Mouse (Mus musculus) kidney, adult 2 months (tissue): ENCODE measurements around the gene Akap6.

ENCODE experiments used
- CTCF ChIP-seq: fragments of 200-500 bp; conservative IDR thresholded peaks from 2 replicates; pipeline ENCODE4 v1.5.1; 2011; ENCODE audit warnings: low read depth, mild to moderate bottlenecking, control low read depth, low read length, moderate library complexity, mixed read lengths; ENCODE audit not compliant: insufficient read depth, insufficient read length
- POLR2A ChIP-seq: fragments of 200-500 bp; IDR thresholded peaks from one replicate; pipeline ENCODE4 v1.6.1; 2011; ENCODE audit warnings: low read depth, low read length, control low read depth

DNA sequence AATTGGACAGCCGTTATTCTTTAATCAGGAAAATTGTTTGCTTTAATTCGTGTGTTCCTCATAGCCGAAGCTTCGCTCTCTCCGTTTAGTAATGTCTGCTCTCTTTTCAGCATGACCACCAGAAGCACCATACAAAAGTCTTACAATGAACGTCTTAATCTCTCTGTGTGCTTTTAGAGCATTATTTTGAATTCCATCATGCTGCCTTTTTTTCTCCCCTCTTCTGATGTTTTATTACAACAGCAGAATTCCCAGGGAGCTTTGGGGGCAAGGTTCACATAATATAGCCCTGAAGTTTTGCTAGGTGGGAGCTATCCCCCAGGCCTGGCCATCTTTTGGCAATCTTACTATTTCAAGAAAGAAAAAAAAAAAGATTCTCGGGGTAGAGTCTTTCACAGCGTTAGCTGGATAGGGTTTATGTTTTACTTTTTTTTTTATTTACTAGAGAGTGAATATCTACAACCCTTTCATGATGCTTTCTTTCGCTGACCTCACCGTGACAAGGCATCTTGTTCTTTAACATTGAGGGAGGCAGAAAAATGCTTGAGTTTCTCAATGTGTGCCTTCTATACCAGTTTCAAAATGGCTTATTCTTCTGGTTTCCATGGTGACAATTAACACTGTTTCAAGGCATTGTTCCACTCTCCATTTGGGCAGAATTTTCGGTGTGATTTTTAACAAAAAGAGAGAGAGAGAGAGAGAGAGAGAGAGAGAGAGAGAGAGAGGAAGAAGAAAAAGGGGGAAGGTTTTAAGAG, 366.0 kb downstream of the Akap6 start:
- TF ChIP-seq CTCF (no peak), POLR2A (no peak)
